18 mouse cellular contexts compared by ENCODE assay signal in the genomic region with DNA sequence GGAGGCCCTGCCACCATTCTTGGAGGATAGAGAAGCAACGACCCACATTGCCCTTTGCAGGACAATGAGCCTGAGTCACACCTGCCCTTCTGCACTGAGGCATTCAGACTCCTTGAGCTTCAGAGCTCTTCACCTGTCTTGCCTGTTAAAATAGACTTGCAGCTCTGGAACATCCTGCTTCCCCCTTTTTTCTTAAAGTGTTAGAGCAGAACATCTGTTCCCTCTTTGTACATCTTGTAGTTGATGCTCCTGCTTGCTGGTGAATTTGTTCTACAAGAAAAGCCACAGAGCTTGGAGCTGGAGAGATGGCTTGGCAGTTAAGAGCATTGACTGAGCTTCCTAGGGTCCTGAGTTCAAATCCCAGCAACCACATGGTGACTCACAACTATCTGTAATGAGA. TPM values are rescaled to one million over a fixed set of nuclear protein-coding genes. Genes with fewer than 3 reads are reported as not detected.
DNase-seq lines count a peak whose midpoint lies in the region; ATAC-seq and TF ChIP-seq lines count a peak whose summit lies in the region.
"Had no signal": no experiment of that assay in that cellular context is flagged by ENCODE, and none has a peak within 500 bp of the region (broad histone marks: within the 10 kb centered on the region; RNA-seq: fewer than 3 reads in every experiment).

No protein-coding gene starts in this region.

- no peak for ATAC-seq in hindbrain, postnatal 0 days
- no peak for ATAC-seq in midbrain, embryonic 11.5 days (ENCODE audit: low FRiP score)
- ATAC-seq in midbrain, embryonic 15.5 days (replicated peaks) = no peak
- no peak for ATAC-seq in stomach, postnatal 0 days (ENCODE audit: low FRiP score, low TSS enrichment)
- ATAC-seq: forebrain, embryonic 14.5 days had no signal

- no peaks in the 10 kb centered on the region for H3K27me3 ChIP-seq in hindbrain, embryonic 10.5 days (ENCODE audit: insufficient read depth, poor library complexity, severe bottlenecking)
- no peaks in the 10 kb centered on the region for H3K27me3 ChIP-seq in hindbrain, postnatal 0 days (ENCODE audit: insufficient read depth, low read length)
- H3K27me3 ChIP-seq in midbrain, embryonic 11.5 days (ENCODE audit: control insufficient read depth, insufficient read depth, low read length) = no peaks in the 10 kb centered on the region
- no peaks in the 10 kb centered on the region for H3K27me3 ChIP-seq in midbrain, embryonic 15.5 days (replicated peaks)
- no peaks in the 10 kb centered on the region for H3K27me3 ChIP-seq in stomach, postnatal 0 days (ENCODE audit: control insufficient read depth, insufficient read depth, low read length)
- H3K27me3 ChIP-seq: hindbrain, embryonic 13.5 days had no signal

- TF ChIP-seq EP300 in stomach, postnatal 0 days (optimal IDR thresholded peaks at IDR 0.05) = no peak

- H3K4me2 ChIP-seq in hindbrain, postnatal 0 days (ENCODE audit: low read depth, low read length) = no peak overlapping the region
- H3K4me2 ChIP-seq in midbrain, embryonic 11.5 days = no peak overlapping the region
- no peak overlapping the region for H3K4me2 ChIP-seq in midbrain, embryonic 15.5 days
- no peak overlapping the region for H3K4me2 ChIP-seq in stomach, postnatal 0 days (replicated peaks; ENCODE audit: low read depth)
- H3K4me2 ChIP-seq: hindbrain, embryonic 13.5 days had no signal

- DNase-seq in hindbrain, embryonic 10.5 days (ENCODE audit: low spot score) = peak; percentile 1
- no peak for DNase-seq in hindbrain, postnatal 0 days (ENCODE audit: low spot score)
- peak; percentile 28 for DNase-seq in midbrain, embryonic 11.5 days (ENCODE audit: low spot score, missing footprints)
- peak; percentile 10 for DNase-seq in stomach, postnatal 0 days (ENCODE audit: low spot score)
- DNase-seq in ovary, postnatal 14 days (ENCODE audit: low spot score) = no peak
- DNase-seq: adrenal gland, adult 2 months; adrenal gland, postnatal 25 days; cerebellum, adult 2 months; cerebellum, postnatal 10 days; gastrocnemius, adult 2 months; gastrocnemius, postnatal 25 days; heart, postnatal 10 days; heart, postnatal 4 days had no signal

- H3K9ac ChIP-seq in hindbrain, postnatal 0 days (replicated peaks; ENCODE audit: low read length) = no peak overlapping the region
- no peak overlapping the region for H3K9ac ChIP-seq in midbrain, embryonic 11.5 days (ENCODE audit: low read length)
- H3K9ac ChIP-seq in midbrain, embryonic 15.5 days = no peak overlapping the region
- no peak overlapping the region for H3K9ac ChIP-seq in stomach, postnatal 0 days (ENCODE audit: low read length)
- H3K9ac ChIP-seq: hindbrain, embryonic 13.5 days had no signal

- WGBS in hindbrain, embryonic 10.5 days = 93% methylated on average over 1 of the region's 1 CpGs
- WGBS in hindbrain, postnatal 0 days = 86% methylated on average over 1 of the region's 1 CpGs
- 93% methylated on average over 1 of the region's 1 CpGs for WGBS in midbrain, embryonic 11.5 days
- 87% methylated on average over 1 of the region's 1 CpGs for WGBS in midbrain, embryonic 15.5 days
- 84% methylated on average over 1 of the region's 1 CpGs for WGBS in stomach, postnatal 0 days

- peaks cover 66% of the 10 kb centered on the region for H3K36me3 ChIP-seq in hindbrain, embryonic 10.5 days
- peaks cover 4% of the 10 kb centered on the region; the same call in 1 of the 2 replicates for H3K36me3 ChIP-seq in hindbrain, postnatal 0 days (ENCODE audit: insufficient read depth, low read length)
- peaks cover 20% of the 10 kb centered on the region for H3K36me3 ChIP-seq in midbrain, embryonic 11.5 days (ENCODE audit: control insufficient read depth, insufficient read depth, low read length)
- peaks cover 23% of the 10 kb centered on the region for H3K36me3 ChIP-seq in midbrain, embryonic 15.5 days (replicated peaks)
- peaks cover 11% of the 10 kb centered on the region; the same call in 1 of the 2 replicates for H3K36me3 ChIP-seq in stomach, postnatal 0 days (ENCODE audit: control insufficient read depth, insufficient read depth, low read length)

- no peak overlapping the region for H3K4me3 ChIP-seq in hindbrain, embryonic 10.5 days
- no peak overlapping the region for H3K4me3 ChIP-seq in hindbrain, postnatal 0 days (ENCODE audit: low read length)
- H3K4me3 ChIP-seq in midbrain, embryonic 11.5 days (ENCODE audit: low read depth, low read length) = no peak overlapping the region
- no peak overlapping the region for H3K4me3 ChIP-seq in midbrain, embryonic 15.5 days
- H3K4me3 ChIP-seq in stomach, postnatal 0 days (ENCODE audit: low read depth, low read length) = no peak overlapping the region
- H3K4me3 ChIP-seq: embryonic facial prominence, embryonic 10.5 days; gastrocnemius, adult 2 months; heart, embryonic 10.5 days; hindbrain, embryonic 13.5 days had no signal

- H3K4me1 ChIP-seq in hindbrain, embryonic 10.5 days (replicated peaks) = no peaks in the 10 kb centered on the region
- no peaks in the 10 kb centered on the region for H3K4me1 ChIP-seq in hindbrain, postnatal 0 days (ENCODE audit: insufficient read depth, low read length)
- H3K4me1 ChIP-seq in midbrain, embryonic 11.5 days (ENCODE audit: control insufficient read depth, insufficient read depth, low read length) = no peaks in the 10 kb centered on the region
- no peaks in the 10 kb centered on the region for H3K4me1 ChIP-seq in midbrain, embryonic 15.5 days
- no peaks in the 10 kb centered on the region for H3K4me1 ChIP-seq in stomach, postnatal 0 days (replicated peaks; ENCODE audit: control insufficient read depth, insufficient read depth)
- H3K4me1 ChIP-seq: embryonic facial prominence, embryonic 10.5 days; hindbrain, embryonic 13.5 days had no signal

- no peak overlapping the region for H3K27ac ChIP-seq in hindbrain, embryonic 10.5 days
- no peak overlapping the region for H3K27ac ChIP-seq in hindbrain, postnatal 0 days
- no peak overlapping the region for H3K27ac ChIP-seq in midbrain, embryonic 11.5 days (ENCODE audit: low read depth, low read length)
- H3K27ac ChIP-seq in midbrain, embryonic 15.5 days = no peak overlapping the region
- no peak overlapping the region for H3K27ac ChIP-seq in stomach, postnatal 0 days (replicated peaks)
- H3K27ac ChIP-seq: embryonic facial prominence, embryonic 10.5 days; gastrocnemius, adult 2 months; heart, embryonic 10.5 days; hindbrain, embryonic 13.5 days had no signal

- no peak for TF ChIP-seq CTCF in hindbrain, postnatal 0 days (IDR thresholded peaks at IDR 0.05; ENCODE audit: low read depth)
- TF ChIP-seq CTCF in stomach, postnatal 0 days (IDR thresholded peaks at IDR 0.05; ENCODE audit: low read depth) = no peak

- peaks cover 10% of the 10 kb centered on the region; the same call in 1 of the 2 replicates for H3K9me3 ChIP-seq in hindbrain, embryonic 10.5 days
- H3K9me3 ChIP-seq in hindbrain, postnatal 0 days (ENCODE audit: low read length) = peaks cover 3% of the 10 kb centered on the region; the same call in 1 of the 2 replicates
- no peaks in the 10 kb centered on the region for H3K9me3 ChIP-seq in midbrain, embryonic 11.5 days (ENCODE audit: control insufficient read depth, low read length)
- peaks cover 7% of the 10 kb centered on the region; the same call in 1 of the 2 replicates for H3K9me3 ChIP-seq in midbrain, embryonic 15.5 days
- H3K9me3 ChIP-seq in stomach, postnatal 0 days (ENCODE audit: control insufficient read depth, low read length) = 0 out of 2 replicates have a peak, but pooled peaks cover 3% of the 10 kb centered on the region

RNA-seq across cellular contexts. Expression of a gene that starts 14.6 kb away (rescaled TPM):
- 0.05 and 0.14 TPM in 2 replicates for polyA plus RNA-seq in hindbrain, embryonic 10.5 days (2016; fragmentation: Nextera tagmentation; extraction: Ambion mirVana)
- total RNA-seq in hindbrain, postnatal 0 days (2014; rRNA removed) = 0.29 and 0.73 TPM in 2 replicates
- 0.48 TPM in 2 replicates for polyA plus RNA-seq in hindbrain, postnatal 0 days (2015; fragmentation: Nextera tagmentation; extraction: Ambion mirVana)
- 0.07 and 0.11 TPM in 2 replicates for polyA plus RNA-seq in midbrain, embryonic 11.5 days (2014; fragmentation: Nextera tagmentation; extraction: Ambion mirVana)
- polyA plus RNA-seq in midbrain, embryonic 15.5 days (2015; fragmentation: Nextera tagmentation; extraction: Ambion mirVana) = 0.11 and 0.26 TPM in 2 replicates
- 4.5 and 5.9 TPM in 2 replicates for polyA plus RNA-seq in stomach, postnatal 0 days (2015; fragmentation: Nextera tagmentation; extraction: Ambion mirVana)
- polyA plus RNA-seq: forebrain, embryonic 14.5 days had no signal

RNA-seq across cellular contexts. Expression of a gene that starts 40.5 kb away (rescaled TPM):
- 1.1 and 1.7 TPM in 2 replicates for polyA plus RNA-seq in hindbrain, embryonic 10.5 days (2016; fragmentation: Nextera tagmentation; extraction: Ambion mirVana)
- 114 and 143 TPM in 2 replicates for total RNA-seq in hindbrain, postnatal 0 days (2014; rRNA removed)
- polyA plus RNA-seq in hindbrain, postnatal 0 days (2015; fragmentation: Nextera tagmentation; extraction: Ambion mirVana) = 50.9 and 53.0 TPM in 2 replicates
- 2.1 and 2.2 TPM in 2 replicates for polyA plus RNA-seq in midbrain, embryonic 11.5 days (2014; fragmentation: Nextera tagmentation; extraction: Ambion mirVana)
- 28.9 and 34.0 TPM in 2 replicates for polyA plus RNA-seq in midbrain, embryonic 15.5 days (2015; fragmentation: Nextera tagmentation; extraction: Ambion mirVana)
- polyA plus RNA-seq in stomach, postnatal 0 days (2015; fragmentation: Nextera tagmentation; extraction: Ambion mirVana) = 0.55 and 1.7 TPM in 2 replicates

Comparison
In these comparisons a context has a peak if more than half of its experiments do, and no peak if none do; other contexts are left out.
1. DNase-seq: peak in hindbrain, embryonic 10.5 days (single experiment), midbrain, embryonic 11.5 days (single experiment) and stomach, postnatal 0 days (single experiment); none in hindbrain, postnatal 0 days (single experiment) and ovary, postnatal 14 days (single experiment).